Mouse (Mus musculus) stomach, postnatal 0 days (tissue): ENCODE data around the gene Eif4ebp2. TPM values are rescaled to one million over a fixed set of nuclear protein-coding genes. Genes with fewer than 3 reads are reported as not detected.

Experiments used
- ATAC-seq: fragments of 200-750 bp; cut with Nextera tagmentation; 2 replicates; pipeline ENCODE4 v1.8.0; 2017; ENCODE audit not compliant: low FRiP score, low TSS enrichment
- DNase-seq: peaks from one replicate; pipeline ENCODE4 v3.0.0-alpha.2; 2016; ENCODE audit warnings: low spot score
- H3K27ac ChIP-seq: fragments of 300-500 bp; sonication (generic); replicated peaks from 2 replicates; pipeline ENCODE4 v1.5.1; 2014; ENCODE audit warnings: mild to moderate bottlenecking, control low read depth
- H3K27me3 ChIP-seq: fragments of 300-500 bp; sonication (generic); 2 replicates; pipeline ENCODE4 v1.6.1; 2014; ENCODE audit warnings: low read length; ENCODE audit not compliant: control insufficient read depth, insufficient read depth
- H3K36me3 ChIP-seq: fragments of 300-500 bp; sonication (generic); 2 replicates; pipeline ENCODE4 v1.6.1; 2014; ENCODE audit warnings: low read length, mixed read lengths; ENCODE audit not compliant: control insufficient read depth, insufficient read depth
- H3K4me1 ChIP-seq: fragments of 300-500 bp; sonication (generic); replicated peaks from 2 replicates; pipeline ENCODE4 v1.6.1; 2014; ENCODE audit warnings: antibody characterized with exemption; ENCODE audit not compliant: control insufficient read depth, insufficient read depth
- H3K4me2 ChIP-seq: fragments of 300-500 bp; sonication (generic); replicated peaks from 2 replicates; pipeline ENCODE4 v1.6.1; 2014; ENCODE audit warnings: low read depth, mild to moderate bottlenecking, control low read depth, moderate library complexity
- H3K4me3 ChIP-seq: fragments of 300-500 bp; sonication (generic); 2 replicates; pipeline ENCODE4 v1.5.1; 2014; ENCODE audit warnings: low read depth, low read length, control low read depth
- H3K9ac ChIP-seq: fragments of 300-500 bp; sonication (generic); 2 replicates; pipeline ENCODE4 v1.6.1; 2014; ENCODE audit warnings: mild to moderate bottlenecking, low read length, control low read depth, mixed read lengths
- H3K9me3 ChIP-seq: fragments of 300-500 bp; sonication (generic); 2 replicates; pipeline ENCODE4 v1.6.1; 2016; ENCODE audit warnings: low read length; ENCODE audit not compliant: control insufficient read depth
- CTCF ChIP-seq: IDR thresholded peaks from 2 replicates; pipeline ENCODE4 v1.5.1; 2016; ENCODE audit warnings: antibody characterized with exemption, low read depth, mild to moderate bottlenecking, moderate library complexity
- EP300 ChIP-seq: optimal IDR thresholded peaks from 2 replicates; pipeline ENCODE3; 2016; ENCODE audit warnings: antibody characterized with exemption
- WGBS: fragments of 180-500 bp; shearing (Covaris S2); extraction: QIAGEN DNeasy Blood & Tissue Kit; methylation state at CpG from one replicate; pipeline ENCODE4 v1.1.7; 2014; 5-methylcytosine and 5-hydroxymethylcytosine counted together
- polyA plus RNA-seq: library from polyadenylated mRNA; unstranded; fragments of >200 nt; fragmentation: Nextera tagmentation; extraction: Ambion mirVana; gene quantifications from 2 replicates; pipeline ENCODE4 v1.2.1, GENCODE M21; 2015

Gene Eif4ebp2
- polyA plus RNA-seq, 1 experiment from 2014 or later = 47.7 TPM

DNA sequence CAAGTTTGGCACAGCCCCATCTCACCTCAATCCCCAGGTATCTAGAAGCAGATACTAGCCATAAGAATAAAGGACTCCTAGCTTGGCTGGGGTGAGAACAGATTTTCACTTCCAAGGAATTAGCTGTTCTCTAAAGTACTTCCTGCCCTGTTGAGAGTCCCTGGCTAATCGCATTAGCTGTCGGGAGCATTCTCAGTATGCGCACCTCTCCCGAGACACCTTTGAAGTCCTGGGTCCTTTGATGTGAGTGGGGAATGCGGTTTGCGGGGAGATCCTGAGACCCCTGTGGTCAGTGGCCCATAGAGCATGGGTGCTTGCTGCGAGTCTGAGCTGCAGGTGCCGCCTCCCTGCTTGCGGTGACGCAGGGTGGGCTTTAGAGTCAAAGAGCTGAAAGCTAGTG lies 46.5 kb downstream of the Eif4ebp2 start:
- Histone ChIP-seq H3K27ac (no peak overlapping the region), H3K4me1 (no peaks in the 10 kb centered on the region), H3K4me2 (no peak overlapping the region), H3K27me3 (no peaks in the 10 kb centered on the region), H3K9ac (no peak overlapping the region), H3K36me3 (no peaks in the 10 kb centered on the region), H3K9me3 (no peaks in the 10 kb centered on the region), H3K4me3 (no peak overlapping the region)
- ATAC-seq = no peak
- no peak for DNase-seq
- WGBS = 13% methylated on average over 10 of the region's 10 CpGs
- TF ChIP-seq CTCF (no peak), EP300 (no peak)

DNA sequence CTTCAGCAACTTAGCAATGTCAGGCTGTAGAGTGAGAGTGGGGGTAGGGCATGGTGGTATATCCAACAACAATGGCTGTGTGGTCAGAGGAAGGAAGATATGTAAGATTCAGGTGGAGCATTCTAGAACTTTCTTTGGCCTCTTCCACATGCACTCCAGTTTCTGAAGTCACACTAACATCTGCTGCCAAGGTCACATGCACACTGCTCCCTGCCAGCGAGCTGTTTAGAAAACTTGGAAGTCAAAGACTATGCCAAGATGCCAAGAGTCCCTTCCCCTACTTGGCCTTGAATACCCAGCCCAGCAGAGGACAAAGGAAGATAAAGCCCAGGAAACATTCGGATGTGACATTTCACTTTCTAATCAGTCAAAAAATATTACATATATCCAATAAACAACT lies 49.5 kb downstream of the Eif4ebp2 start:
- no peak overlapping the region for H3K4me2 ChIP-seq
- no peaks in the 10 kb centered on the region for H3K9me3 ChIP-seq
- DNase-seq (no peak), ATAC-seq (no peak)
- no peak overlapping the region for H3K4me3 ChIP-seq
- no peaks in the 10 kb centered on the region for H3K27me3 ChIP-seq
- H3K9ac ChIP-seq = no peak overlapping the region
- H3K4me1 ChIP-seq = no peaks in the 10 kb centered on the region
- H3K36me3 ChIP-seq = no peaks in the 10 kb centered on the region
- no peak overlapping the region for H3K27ac ChIP-seq
- no peak for TF ChIP-seq EP300
- no peak for TF ChIP-seq CTCF
- 76% methylated on average over 2 of the region's 2 CpGs for WGBS

DNA sequence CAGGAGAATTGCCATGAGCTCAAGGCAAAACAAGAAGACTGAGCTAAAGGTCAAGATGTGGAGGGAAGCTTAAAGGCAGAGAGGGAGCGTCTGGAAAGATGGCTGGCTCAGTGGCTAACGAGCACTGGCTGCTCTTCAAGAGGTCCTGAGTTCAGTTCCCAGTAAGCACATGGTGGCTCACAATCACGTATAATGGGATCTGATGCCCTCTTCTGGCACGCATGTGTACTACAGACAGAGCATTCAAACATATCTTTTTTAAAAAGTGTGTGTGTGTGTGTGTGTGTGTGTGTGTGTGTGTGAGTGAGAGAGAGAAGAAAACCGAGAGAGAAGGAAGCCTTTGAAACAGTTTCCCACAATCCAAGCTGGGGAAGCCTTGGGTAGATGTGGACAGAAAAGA lies 50.0 kb downstream of the Eif4ebp2 start:
- Histone ChIP-seq H3K36me3 (no peaks in the 10 kb centered on the region), H3K4me3 (no peak overlapping the region), H3K27me3 (no peaks in the 10 kb centered on the region), H3K9ac (no peak overlapping the region), H3K4me2 (no peak overlapping the region), H3K4me1 (no peaks in the 10 kb centered on the region), H3K27ac (no peak overlapping the region), H3K9me3 (no peaks in the 10 kb centered on the region)
- peak; percentile 57 for TF ChIP-seq CTCF
- no peak for TF ChIP-seq EP300
- no peak for DNase-seq
- WGBS = 74% methylated on average over 5 of the region's 5 CpGs
- ATAC-seq = no peak

DNA sequence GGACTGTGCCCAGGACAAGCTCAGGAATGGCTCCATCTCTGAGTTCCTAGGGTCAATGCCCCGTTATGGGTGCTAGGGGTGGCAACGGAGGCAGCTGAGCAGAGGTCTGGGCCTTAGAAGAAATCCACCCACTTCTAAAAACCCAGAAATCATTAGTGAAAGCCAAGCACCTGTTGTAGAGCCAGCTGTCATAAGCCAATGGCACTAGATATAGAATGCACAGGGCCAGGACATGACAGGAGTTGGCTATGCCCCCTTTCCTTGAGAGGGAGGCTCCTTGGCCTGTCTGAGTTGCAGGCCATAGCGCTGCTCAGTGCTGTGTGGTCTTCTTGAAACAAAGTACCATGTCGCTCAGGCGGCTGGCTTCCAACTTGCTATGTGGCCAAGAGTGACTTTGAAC lies 52.1 kb downstream of the Eif4ebp2 start:
- H3K9ac ChIP-seq = no peak overlapping the region
- DNase-seq = no peak
- no peak for ATAC-seq
- H3K4me3 ChIP-seq = no peak overlapping the region
- H3K27me3 ChIP-seq = no peaks in the 10 kb centered on the region
- WGBS = 89% methylated on average over 5 of the region's 5 CpGs
- TF ChIP-seq CTCF = no peak
- no peak for TF ChIP-seq EP300
- no peaks in the 10 kb centered on the region for H3K36me3 ChIP-seq
- H3K27ac ChIP-seq = no peak overlapping the region
- H3K4me2 ChIP-seq = no peak overlapping the region
- H3K4me1 ChIP-seq = no peaks in the 10 kb centered on the region
- H3K9me3 ChIP-seq = no peaks in the 10 kb centered on the region

GRCm38 (mm10) chr10:61399156-61399734 lies 53.2 kb downstream of the Eif4ebp2 start:
- peak; percentile 78; the same call in 1 of the 2 replicates for ATAC-seq
- TF ChIP-seq CTCF (peak; percentile 95), EP300 (no peak)
- WGBS = 27% methylated on average over 13 of the region's 13 CpGs

DNA sequence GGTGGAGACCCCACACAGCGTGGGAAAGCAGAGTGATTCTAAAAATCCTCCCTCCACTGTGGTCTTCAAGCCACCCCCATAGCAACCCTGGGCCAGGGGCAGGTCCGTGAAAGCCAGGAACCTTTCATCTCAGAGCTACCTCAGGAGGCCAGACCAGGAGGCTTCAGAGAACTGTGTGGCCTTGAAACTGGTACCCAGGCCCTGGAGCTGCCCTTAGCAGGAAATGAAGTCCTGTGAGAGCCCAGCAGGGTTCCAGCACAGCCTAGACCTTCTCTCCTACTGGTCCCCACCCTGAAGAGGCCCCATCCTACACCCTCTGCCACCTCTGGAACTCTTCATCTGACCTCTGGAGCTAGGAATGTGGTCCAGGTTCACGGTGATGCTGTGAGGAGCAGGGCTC lies 54.3 kb downstream of the Eif4ebp2 start:
- Histone ChIP-seq H3K27me3 (no peaks in the 10 kb centered on the region), H3K27ac (no peak overlapping the region), H3K36me3 (no peaks in the 10 kb centered on the region), H3K9me3 (no peaks in the 10 kb centered on the region), H3K4me3 (no peak overlapping the region), H3K9ac (no peak overlapping the region), H3K4me2 (no peak overlapping the region), H3K4me1 (0 out of 2 replicates have a peak, but pooled peaks cover 2% of the 10 kb centered on the region)
- DNase-seq = no peak
- TF ChIP-seq EP300 (no peak), CTCF (no peak)
- 68% methylated on average over 3 of the region's 3 CpGs for WGBS
- ATAC-seq = no peak

More at GRCm38 (mm10) chr10:61399156-61399734, 53.2 kb downstream of the Eif4ebp2 start:
- Histone ChIP-seq H3K4me1 (0 out of 2 replicates have a peak, but pooled peaks cover 2% of the 10 kb centered on the region), H3K9ac (no peak overlapping the region), H3K27ac (no peak overlapping the region), H3K4me2 (no peak overlapping the region), H3K4me3 (no peak overlapping the region), H3K27me3 (no peaks in the 10 kb centered on the region), H3K9me3 (no peaks in the 10 kb centered on the region), H3K36me3 (no peaks in the 10 kb centered on the region)
- peak; percentile 83 for DNase-seq
